Mouse (Mus musculus) layer of hippocampus, postnatal 10 days (tissue): Measurements from ENCODE around the gene Mrpl41. TPM values are rescaled to one million over a fixed set of nuclear protein-coding genes. Genes with fewer than 3 reads are reported as not detected.
"Not testable (repeated sequence)": the region's sequence is repeated elsewhere in the genome, so short reads cannot be mapped to it uniquely, and the experiment has no call there.

Experiments
- DNase-seq, 2 experiments: peaks; one replicate each; pipeline ENCODE4 v3.0.0; 2021; ENCODE audit warnings: low spot score in 2 of 2
- long read RNA-seq: library from polyadenylated mRNA; stranded (forward); transcript quantifications from one replicate; pipeline ENCODE4 v2.0.0, GENCODE M21; 2023
- total RNA-seq, 2 experiments: library from RNA; stranded (reverse); gene quantifications; 2 replicates each; pipeline ENCODE4 v1.2.3; 2021

Gene Mrpl41
- 10 to 100 TPM; 84.9 to 94.6 TPM for total RNA-seq
- long read RNA-seq, transcript Mrpl41-201 (2 exons, 776 nt): major isoform, 99 of 119 reads
- long read RNA-seq, partial matches to known transcripts: 0 of 119 reads
- long read RNA-seq, other reads (novel, unspliced or antisense): 19 of 119 reads

DNA sequence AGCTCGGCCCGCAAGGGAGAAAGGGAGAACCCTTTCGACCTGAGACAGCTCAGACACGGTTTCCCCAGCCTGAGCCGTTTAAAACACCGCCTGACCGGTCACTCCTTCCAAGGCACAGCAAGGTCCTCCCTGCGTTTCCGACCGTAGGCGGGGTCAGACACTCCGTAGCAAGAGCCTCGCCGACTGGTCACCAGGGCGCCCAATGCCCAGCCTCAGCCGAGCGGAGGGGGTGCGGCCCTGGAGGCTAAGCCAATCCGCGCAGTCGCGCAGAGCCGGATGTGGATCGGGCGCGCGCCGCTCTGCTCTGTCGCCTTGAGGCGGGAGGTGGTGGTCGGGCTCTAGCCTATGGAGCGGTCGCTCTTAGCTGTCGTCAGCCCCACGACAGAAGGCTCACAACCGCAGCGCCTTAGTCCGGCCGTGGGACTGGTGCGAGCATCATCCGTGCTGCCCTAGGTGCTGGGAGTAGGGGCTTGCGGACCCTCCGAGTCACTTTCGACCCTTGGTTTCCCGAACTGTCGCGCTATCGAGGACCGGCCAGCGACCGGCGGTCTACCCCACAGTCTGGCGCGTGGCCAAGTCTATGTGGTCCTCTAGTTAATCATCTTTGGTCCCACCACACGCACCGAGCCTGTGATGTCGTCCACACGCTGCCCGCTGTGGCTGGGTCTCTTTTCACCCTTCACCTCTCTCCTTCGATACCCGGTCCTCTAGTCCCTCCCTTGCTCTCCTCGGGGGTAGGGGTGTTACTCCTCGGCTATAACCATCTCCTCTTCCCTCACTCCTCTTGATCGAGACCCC, at the start of gene Mrpl41:
Gene Mrpl41 (minus strand): TSS at position 193 of the 798 bp plus-strand sequence.
- peak; percentile 94 to 95 for DNase-seq

DNA sequence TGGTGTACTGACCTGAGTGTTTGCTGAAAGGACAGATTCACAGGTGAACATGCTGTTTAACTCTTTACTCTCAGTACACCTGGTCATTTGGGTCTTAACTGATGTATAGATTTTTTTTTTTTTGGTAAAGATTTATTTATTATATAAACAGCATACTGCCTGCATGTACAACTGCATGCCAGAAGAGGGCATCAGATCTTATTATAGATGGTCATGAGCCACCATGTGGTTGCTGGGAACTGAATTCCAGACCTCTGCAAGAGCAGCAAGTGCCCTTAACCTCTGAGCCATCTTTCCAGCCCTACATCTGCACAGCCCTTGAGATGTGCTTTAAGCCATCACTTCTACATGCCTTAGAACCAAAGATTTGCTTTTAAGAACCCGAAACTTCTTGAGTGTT, 47.8 kb upstream of the Mrpl41 start:
- no peak for DNase-seq

DNA sequence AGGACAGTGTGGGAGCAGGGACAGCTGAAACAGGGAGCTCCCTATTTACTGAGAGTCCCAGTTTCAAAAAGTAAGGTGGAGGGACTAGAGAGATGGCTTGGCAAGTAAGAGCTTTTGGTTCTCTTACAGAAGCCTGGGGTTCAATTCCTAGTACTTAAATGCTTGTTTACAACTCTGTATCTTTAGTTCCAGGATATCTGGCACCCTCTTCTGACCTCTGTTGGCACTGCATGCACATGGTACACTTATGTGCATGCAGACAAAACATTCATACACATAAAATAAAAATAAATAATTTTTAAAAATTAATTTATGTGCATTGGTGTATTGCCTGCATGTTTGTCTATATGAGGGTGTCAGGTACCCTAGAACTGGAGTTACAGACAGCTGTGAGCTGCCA, 33.4 kb upstream of the Mrpl41 start:
- DNase-seq: no peak

DNA sequence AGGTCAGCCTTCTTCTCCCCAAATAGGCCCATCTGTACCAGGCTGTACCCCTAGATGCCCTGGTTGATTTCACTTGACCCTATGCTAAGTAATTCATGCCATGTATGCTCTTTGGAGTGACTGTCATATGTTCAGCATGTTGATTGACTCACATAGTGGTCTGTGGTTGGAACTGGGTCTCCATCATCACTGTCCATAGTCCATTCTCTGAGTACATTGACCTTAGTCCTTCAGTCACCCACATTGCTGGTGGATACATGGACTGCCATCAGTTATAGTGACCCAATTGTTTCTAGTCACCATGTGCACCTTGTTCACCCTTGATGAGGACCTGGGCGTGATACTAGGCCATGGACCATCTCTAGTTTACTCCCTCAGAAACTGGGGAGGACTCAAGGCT, 31.9 kb upstream of the Mrpl41 start:
- DNase-seq: no peak

DNA sequence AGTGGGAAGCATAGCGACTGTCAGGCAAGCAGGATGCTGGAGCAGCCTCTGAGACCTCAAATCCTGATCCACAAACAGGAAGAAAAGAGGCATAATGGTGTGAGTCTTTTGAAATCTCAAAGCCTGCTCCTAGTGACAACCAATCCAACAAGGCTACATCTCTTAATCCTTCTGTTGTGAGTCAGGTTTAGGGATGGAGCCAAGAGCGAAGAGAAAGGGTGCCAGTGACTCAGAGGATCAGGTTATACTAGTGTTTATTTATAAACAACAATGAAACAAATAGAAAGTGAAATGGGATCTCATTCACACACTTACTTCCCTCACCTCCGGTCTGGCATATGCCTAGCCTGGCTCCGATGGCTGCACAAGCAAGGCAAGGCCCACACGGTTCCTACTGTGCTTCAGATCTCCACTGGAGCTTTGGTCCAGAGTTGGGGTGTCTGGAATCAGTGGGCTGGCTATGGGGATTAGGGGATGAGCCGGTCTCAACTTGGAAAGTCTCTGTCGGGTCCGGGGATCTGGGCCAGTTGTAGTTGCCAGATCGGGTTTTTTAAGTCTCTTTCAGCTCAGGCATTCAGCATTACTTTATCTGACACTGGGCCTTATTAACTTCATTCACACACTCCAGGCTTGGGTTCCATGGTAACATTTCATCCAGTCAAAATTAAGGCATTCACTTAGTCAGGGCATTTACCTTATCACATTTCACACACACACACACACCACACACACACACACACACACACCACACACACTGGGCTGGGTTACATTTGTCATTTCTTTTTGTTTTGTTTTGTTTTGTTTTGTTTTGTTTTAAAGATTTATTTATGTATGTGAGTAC, 29.3 kb upstream of the Mrpl41 start:
- peak in 1 of 2 experiments; percentile 7 for DNase-seq

DNA sequence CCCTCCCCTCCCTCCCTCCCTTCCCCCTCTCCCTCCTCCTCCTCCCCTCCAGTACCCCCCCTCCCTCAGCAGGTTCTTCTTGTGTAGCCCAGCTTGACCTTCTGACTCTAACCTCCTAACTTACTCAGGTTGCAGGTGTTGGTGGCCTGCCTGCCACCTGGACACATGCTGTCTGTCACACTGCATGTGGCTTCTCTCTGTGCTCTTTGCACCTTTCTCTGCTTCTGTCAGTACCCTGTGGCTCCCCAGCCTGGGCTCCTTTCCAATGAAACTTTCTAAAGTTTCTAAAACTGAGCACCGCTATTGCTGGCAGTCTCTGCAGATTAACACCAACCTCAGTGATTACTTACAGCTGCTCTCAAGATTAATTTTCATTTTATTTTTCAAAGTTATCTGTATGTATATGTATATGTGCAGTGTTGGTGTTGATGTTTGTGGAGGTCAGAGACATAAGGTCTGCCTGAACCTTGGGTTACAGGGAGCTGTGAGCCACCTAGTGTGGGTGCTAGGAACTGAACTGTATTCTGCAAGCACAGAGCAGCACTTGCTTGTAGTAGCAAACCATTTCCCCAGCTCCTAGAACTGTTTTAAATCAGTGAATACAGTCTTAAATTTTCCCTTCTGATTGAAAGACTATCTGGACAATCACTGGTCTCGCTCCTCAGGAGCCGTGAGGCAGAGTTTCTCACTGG, 25.8 kb upstream of the Mrpl41 start:
- peak; percentile 31 to 53 for DNase-seq

DNA sequence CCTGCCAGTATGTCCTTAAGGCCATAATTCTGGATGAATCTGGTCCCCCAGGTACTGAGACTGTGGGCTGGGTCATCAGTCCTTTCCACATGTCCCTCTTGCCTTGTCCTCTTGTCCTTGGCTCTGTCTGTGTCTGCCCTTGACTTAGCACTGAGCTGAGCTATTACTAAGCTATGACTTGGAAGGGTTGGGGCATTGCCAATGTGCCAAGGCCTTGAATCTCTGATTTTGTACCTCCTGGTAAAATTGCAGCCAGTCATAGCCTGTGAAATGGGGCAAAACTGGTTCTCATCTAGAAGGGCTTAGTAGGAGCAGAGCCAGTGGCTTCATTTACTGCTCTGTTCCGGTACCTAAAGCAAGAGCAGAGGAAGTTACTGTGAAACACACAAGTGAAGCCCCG, 21.6 kb upstream of the Mrpl41 start:
- no peak for DNase-seq

DNA sequence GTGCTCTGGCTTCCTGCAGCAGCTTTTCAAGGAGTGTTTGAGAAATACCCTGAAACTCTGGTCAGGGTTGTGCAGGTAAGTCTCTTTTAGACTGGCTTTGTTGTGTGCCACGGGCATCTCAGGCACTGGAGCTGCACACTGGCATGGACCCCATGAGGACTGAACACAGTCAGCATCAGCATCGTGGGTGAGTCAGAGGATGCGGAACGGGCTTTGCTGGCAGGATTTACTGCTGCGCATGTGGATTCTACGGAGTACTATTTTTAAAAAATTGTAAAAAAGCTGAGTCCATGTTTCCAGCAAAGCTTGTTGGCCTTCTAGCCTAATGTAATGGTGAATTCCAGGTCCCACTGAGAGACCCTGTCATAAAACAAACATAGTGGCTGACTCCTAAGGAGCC, 20.4 kb upstream of the Mrpl41 start:
- DNase-seq: no peak

DNA sequence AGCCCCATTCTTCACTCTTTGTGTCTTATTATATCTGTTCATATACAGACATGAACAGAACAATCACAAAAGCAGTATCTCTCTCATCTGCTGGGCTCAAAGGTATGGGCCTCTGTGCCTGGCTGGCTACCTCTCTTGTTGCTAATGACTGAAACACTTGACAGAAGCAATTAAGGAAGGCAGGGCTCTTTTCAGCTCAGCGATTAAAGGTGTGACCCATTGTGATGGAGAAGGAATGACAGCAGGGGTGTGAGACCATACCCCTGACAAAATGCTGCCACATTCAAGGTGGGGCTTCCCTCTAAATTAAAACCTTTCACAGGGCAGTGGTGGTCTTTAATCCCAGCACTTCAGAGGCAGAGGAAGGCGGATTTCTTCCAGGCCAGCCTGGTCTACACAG, 12.9 kb upstream of the Mrpl41 start:
- no peak for DNase-seq

DNA sequence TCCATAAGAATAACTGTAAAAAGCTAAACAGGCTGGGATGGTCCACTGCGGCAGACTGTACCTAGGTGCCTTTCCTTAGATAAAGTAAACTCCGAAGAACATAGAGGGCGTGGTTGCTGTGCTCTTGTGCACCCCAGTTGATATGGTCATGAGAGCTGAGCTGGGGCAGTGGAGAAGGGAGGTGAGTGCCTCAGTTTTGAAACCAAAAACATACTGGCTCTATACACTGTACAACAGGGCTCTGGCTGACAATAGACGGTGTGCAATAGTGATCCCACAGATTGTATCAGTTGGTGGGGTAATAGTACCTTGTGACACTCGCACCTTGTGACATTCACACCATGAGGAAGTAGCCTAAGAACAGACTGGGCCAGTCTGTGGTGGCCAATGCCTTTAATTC, 2.1 kb upstream of the Mrpl41 start:
- DNase-seq: no peak

DNA sequence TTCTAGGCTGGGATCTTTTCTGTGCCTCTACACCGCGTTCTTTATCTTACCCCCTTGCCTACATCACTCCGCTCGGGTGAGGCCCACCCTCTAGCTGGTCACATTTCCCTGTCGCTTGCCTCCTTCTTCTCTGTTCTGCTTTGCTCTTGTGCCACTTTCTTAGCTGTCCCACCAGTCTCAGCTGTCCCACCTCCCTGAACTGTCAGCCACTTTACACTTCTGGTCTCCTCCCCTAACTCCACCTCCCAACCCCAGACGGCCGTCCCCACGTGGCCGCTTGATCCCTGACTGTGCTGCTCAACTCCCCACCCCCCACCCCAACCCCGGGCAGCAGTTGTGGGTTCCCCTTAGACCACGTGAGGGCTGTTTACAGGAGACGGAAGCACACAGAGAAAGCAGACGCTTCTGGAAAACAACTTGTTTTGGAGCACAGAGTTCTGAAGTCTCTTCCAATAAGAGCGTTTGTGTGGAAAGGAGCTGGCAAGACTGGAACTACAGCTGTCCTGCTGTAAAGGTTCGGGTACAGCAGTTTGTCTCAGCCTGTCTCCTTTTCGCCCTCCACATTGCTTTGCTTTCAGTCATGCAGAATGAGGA, 903 bp upstream of the Mrpl41 start, which contains the start of gene Pnpla7:
Gene Pnpla7 (plus strand): TSS at position 330 of the 594 bp plus-strand sequence.
- DNase-seq: peak; percentile 60 to 63

DNA sequence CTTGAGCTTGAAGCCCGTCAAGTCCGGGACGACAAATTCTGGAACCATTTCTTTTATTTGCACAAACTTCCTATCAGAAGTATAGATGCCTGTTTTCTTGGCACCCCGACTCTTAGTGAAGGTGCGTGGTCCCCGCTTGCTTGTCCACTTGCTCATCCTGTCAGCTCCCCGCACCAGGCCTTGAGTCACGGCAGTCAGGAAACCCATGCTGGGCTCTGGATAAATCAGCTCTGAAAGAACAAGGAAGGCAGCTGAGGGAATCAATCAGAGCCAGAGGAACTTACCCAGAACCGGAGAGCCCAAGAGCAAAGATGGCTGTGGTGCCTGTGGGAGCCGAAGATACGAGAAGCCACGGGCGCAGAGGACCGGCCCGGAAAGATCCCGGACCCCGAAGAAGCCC, 446 bp downstream of the Mrpl41 start:
- DNase-seq: not testable (repeated sequence)

DNA sequence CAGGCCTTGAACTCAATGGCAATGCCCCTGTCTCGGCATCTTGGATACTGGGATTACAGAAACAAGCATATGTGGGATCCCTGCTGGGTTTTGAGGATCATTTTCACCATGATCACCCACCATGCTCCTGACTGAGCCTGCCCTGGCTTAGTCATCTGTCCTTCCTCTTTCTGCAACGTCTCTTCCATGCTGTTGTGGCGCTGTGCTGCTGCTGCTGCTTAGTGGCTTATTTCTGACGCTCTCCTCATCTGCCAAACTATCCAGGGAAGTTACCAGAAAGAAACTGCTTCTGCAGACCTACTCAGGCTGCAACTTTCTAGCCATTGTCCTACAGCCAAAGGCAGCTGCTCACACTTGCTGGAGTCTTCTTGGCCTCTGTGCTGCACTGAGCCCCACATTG, 4.5 kb downstream of the Mrpl41 start:
- DNase-seq: no peak

DNA sequence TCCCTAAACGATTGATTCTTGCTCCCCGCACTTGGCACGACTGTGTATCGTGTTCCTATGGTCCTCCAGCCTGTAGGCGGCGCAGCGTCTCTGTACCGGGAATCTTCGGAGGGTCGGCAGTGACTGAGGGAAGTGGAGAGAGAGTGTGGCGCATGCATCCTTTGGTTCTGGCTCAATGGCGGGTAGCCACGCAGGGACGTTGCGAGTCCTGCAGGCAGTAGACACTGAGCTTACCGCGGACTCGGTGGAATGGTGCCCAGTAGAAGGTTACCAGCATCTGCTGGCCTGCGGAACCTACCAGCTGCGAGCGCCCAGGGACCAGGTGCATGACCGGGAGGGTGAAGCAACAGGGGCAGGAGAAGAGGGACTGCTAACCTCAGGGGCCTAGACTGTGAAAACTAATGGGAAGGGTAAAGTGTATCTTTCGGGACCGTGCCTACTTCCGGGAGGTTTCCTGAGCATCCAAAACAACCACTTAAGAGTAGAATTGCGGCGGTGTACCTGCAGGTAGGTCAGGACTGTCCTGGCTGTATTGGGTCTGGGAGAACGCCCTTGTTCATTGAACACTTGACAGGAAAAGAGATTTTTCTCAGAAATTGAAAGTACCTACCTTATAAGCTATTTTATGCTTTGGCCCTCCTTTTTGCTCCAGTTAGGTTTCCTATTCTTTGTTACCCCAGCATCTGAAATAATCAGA, 12.4 kb downstream of the Mrpl41 start, which contains the start of gene Dph7:
Gene Dph7 (plus strand): TSS at position 97 of the 697 bp plus-strand sequence.
- DNase-seq: peak; percentile 94 to 95

DNA sequence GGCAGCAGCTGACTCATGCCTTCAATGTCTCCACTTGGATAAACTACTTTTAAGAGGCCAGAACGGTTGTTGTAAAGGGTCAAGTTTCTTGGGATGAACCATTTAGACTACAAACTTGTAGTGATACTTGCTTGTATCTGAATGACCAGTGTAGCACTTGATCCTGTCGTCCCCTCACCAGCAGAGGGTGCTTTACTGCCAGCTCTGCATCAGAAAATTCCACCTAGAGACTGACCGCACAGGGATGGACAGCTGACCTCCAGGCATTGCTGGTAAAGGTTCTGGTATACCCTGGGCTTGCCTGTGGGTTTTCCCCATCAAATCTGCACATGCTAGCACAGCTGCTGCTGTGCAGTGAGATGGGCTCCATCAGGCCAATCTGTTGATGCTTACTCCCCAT, 14.0 kb downstream of the Mrpl41 start:
- DNase-seq: peak; percentile 24 to 44

DNA sequence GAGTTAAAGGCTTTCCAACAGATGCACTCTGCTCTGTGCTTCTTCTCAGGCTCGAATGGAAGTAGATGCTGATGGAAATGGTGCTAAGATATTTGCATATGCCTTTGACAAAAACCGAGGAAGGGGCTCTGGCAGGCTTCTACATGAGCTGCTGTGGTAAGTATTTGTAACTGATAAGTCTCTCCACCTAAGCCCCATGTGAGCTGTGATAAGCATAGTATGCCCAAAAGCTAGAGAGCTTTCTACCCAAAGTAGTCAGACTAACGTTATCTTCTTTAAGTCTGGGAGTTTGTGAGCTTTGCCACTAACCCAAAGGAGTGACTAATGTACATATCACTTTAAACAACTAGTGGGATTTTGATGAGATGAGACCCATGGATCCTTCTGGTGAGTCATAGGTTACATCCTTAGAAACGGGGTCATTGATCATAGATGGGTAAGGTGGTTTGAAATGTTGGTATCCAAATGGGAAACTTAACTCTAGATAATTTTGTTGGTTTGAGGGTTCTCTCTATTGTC, 22.3 kb downstream of the Mrpl41 start:
- no peak for DNase-seq

DNA sequence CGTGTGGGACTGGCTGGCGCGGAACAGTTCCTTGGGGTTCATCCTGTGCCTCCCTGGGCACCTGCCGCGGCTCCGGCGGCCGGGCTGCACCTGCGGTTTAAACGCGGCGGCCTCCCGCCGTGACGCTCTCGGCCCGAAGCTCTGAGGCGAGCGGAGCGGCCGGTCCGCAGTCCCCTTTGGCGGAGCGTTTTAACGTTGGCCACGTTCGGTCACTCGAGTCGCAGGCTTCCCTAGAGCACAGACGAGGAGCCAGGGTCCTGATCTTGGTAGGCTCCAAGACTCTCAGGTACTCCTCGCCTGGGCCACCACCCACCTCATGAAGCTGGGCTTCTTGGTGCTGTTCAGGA, 24.7 kb downstream of the Mrpl41 start:
- no peak for DNase-seq

DNA sequence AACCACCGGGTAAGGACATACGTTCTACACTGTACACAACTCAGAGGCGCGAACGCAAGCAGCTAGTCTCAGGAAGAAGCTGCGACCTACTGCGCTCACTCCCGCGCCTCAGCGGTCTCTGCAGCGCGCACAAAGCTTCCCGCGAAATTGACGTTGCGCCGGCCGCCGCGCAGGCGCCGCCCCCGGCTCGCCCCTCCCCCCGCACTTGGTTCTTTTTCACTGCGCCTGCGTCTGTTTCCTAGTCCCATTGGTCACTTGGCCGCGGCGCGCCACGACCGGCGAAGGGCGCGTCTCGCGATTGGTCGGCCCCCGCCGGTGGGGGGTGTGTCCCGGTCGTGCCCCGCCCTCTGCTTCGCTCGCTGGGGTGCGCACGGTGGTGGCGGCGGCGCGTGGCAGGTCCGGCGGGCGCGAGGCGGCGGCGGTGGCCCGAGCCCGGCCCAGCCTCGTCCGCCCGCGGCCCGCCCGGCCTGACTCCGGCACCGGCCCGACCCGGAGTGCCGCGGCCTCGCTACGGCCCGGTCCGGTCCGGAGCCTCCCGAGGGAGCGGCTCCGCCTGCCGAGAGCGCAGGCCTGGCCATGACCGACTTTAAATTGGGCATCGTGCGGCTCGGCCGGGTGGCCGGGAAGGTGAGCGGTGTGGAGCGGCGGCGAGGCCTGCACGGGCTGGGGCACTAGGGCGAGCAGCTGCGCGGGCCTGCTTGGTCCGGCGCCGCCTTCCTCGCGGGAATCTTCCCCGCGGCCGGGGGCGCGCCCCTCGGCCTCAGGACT, 25.3 kb downstream of the Mrpl41 start, which contains the start of gene Zmynd19:
Gene Zmynd19 (plus strand): TSS at position 372 of the 768 bp plus-strand sequence.
- DNase-seq: peak; percentile 98 to 99

DNA sequence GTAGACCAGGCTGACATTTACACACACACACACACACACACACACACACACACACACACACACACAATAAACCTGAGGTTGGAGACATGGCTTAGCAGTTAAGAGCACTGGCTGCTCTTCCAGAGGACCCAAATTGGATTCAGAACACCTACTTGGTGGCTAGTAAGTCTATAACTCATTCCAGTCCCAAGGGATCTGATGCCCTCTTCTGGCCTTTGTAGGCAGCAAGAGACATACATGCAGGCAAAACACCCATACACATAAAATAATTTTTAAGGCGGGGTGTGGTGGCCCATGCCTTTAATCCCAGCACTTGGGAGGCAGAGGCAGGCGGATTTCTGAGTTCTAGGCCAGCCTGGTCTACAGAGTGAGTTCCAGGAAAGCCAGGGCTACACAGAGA, 30.6 kb downstream of the Mrpl41 start:
- not testable (repeated sequence) for DNase-seq
